Mouse (Mus musculus): ENCODE data around the gene Ly6g6f. TPM values are rescaled to one million over a fixed set of nuclear protein-coding genes. Genes with fewer than 3 reads are reported as not detected.
"Not testable (repeated sequence)": the region's sequence is repeated elsewhere in the genome, so short reads cannot be mapped to it uniquely, and the experiment has no call there.

Gene Ly6g6f
- polyA plus RNA-seq, 2 experiments = 5.0 to 5.1 TPM

DNA sequence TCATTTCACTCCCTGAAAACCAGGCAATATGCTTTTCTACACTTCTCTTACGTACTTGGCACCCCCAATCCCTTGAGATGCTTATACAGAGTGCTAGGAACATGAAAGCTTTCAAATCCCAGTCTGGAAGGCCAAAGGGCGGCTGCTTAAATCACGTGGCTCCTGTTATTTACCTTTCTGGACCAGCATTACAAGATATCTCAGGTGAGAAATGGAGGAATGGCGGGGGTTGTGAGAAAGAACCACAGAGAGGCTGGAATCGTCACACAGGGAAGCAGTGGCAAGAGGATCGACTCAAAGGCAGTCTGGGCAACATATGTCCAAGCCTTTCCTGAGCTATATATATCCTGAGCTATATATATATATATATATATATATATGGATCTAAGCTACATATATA lies 40.2 kb upstream of the Ly6g6f start:
- Histone ChIP-seq H3K9ac (replicated peaks) (peak overlapping the region; percentile 79), H3K36me3 (replicated peaks; ENCODE audit: control insufficient read depth, insufficient read depth, low read depth) (peaks cover 11% of the 10 kb centered on the region), H3K9me3 (ENCODE audit: control insufficient read depth, low read length) (no peaks in the 10 kb centered on the region), H3K4me3 (ENCODE audit: insufficient read depth in 1 of 2, low read depth in 2 of 2, low read length in 2 of 2) (peak overlapping the region; percentile 61 to 71; a peak in 3 of 4 replicates), H3K27ac (peak overlapping the region; percentile 70), H3K4me1 (replicated peaks; ENCODE audit: control insufficient read depth in 2 of 2, insufficient read depth in 2 of 2, low read length in 1 of 2) (peaks cover 10 to 12% of the 10 kb centered on the region in 2 experiments), H3K4me2 (ENCODE audit: low read depth) (peak overlapping the region; percentile 91), H3K27me3 (ENCODE audit: control insufficient read depth, insufficient read depth, low read length) (no peaks in the 10 kb centered on the region)
- ATAC-seq (ENCODE audit: insufficient read depth) (no peak), DNase-seq (ENCODE audit: low read depth in 3 of 3, low spot score in 3 of 3) (no peak)
- 37% methylated on average over 6 of the region's 6 CpGs for WGBS (ENCODE audit: insufficient replicate concordance)
- no peak for TF ChIP-seq EP300 (IDR thresholded peaks at IDR 0.05; ENCODE audit: low read depth)
- TF ChIP-seq CTCF (IDR thresholded peaks at IDR 0.05; ENCODE audit: low read depth) = no peak

DNA sequence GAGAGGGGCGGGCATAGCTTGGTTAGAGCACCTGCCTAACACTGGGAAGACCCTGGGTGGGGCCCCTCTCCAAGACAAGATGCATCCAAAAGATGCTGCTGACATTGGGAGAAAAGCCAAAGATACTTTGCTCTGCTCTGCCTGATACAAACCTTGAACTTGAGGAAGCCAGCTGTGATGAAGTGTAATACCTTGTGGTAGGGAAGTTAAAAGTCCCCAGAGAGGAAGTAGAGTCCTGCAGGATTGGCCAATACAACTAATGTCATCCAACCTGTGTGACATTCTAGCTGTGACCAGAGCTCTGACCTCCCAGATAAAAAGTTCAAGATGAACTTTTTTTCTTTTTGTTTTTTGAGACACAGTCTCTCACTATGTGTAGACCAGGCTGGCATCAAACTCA lies 39.7 kb upstream of the Ly6g6f start:
- no peak for TF ChIP-seq CTCF (IDR thresholded peaks at IDR 0.05; ENCODE audit: low read depth)
- no peak for TF ChIP-seq EP300 (IDR thresholded peaks at IDR 0.05; ENCODE audit: low read depth)
- H3K27me3 ChIP-seq (ENCODE audit: control insufficient read depth, insufficient read depth, low read length) = no peaks in the 10 kb centered on the region
- DNase-seq (ENCODE audit: low read depth in 3 of 3, low spot score in 3 of 3) (no peak), ATAC-seq (ENCODE audit: insufficient read depth) (no peak)
- WGBS (ENCODE audit: insufficient replicate concordance) = 86% methylated on average over 1 of the region's 1 CpGs
- H3K9me3 ChIP-seq (ENCODE audit: control insufficient read depth, low read length) = no peaks in the 10 kb centered on the region
- no peak overlapping the region for H3K9ac ChIP-seq (replicated peaks)
- H3K4me2 ChIP-seq (ENCODE audit: low read depth) = peak overlapping the region; percentile 91; the same call in 1 of the 2 replicates
- peaks cover 13 to 14% of the 10 kb centered on the region in 2 experiments for H3K4me1 ChIP-seq (replicated peaks; ENCODE audit: control insufficient read depth in 2 of 2, insufficient read depth in 2 of 2, low read length in 1 of 2)
- peak overlapping the region; percentile 70; the same call in 1 of the 2 replicates for H3K27ac ChIP-seq
- no peak overlapping the region for H3K4me3 ChIP-seq (ENCODE audit: insufficient read depth in 1 of 2, low read depth in 2 of 2, low read length in 2 of 2)
- peaks cover 11% of the 10 kb centered on the region for H3K36me3 ChIP-seq (replicated peaks; ENCODE audit: control insufficient read depth, insufficient read depth, low read depth)

DNA sequence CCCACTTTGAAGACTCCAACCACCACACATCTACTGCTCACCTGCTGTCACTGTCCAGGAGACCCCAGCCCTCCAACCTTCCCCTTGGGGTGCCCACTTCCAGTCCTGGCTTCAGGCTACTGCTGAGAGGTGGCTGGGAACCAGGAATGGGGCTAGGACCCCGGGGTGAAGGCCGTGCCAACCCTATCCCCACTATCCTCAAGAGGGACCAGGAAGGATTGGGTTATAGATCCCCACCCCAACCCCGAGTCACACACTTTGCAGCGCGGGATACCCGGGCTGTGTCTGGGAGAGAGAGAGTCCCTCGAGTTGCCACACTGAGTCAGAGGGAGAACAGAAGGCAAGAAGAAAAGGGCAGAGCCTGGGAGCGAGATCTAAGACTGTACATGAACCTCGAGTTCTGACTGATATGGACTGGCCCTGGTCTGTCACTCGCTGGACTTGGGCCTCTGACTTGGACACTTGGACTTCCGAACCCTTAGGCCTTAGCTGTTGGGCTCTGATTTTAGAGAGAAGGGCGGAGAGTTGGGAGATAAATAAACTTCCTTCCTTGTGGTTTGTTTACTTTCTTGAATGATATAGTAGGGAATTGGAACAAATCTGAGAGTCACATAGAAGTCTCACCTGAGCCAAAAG lies 39.0 kb upstream of the Ly6g6f start:
- H3K36me3 ChIP-seq (replicated peaks; ENCODE audit: control insufficient read depth, insufficient read depth, low read depth) = peaks cover 13% of the 10 kb centered on the region
- WGBS (ENCODE audit: insufficient replicate concordance) = 86% methylated on average over 12 of the region's 12 CpGs
- H3K27me3 ChIP-seq (ENCODE audit: control insufficient read depth, insufficient read depth, low read length); H3K27ac ChIP-seq; H3K4me3 ChIP-seq (ENCODE audit: insufficient read depth in 1 of 2, low read depth in 2 of 2, low read length in 2 of 2); H3K9me3 ChIP-seq (ENCODE audit: control insufficient read depth, low read length); H3K4me2 ChIP-seq (ENCODE audit: low read depth); H3K9ac ChIP-seq (replicated peaks); DNase-seq (ENCODE audit: low read depth in 3 of 3, low spot score in 3 of 3); ATAC-seq (ENCODE audit: insufficient read depth): not testable (repeated sequence)
- peaks cover 16 to 19% of the 10 kb centered on the region in 2 experiments for H3K4me1 ChIP-seq (replicated peaks; ENCODE audit: control insufficient read depth in 2 of 2, insufficient read depth in 2 of 2, low read length in 1 of 2)

DNA sequence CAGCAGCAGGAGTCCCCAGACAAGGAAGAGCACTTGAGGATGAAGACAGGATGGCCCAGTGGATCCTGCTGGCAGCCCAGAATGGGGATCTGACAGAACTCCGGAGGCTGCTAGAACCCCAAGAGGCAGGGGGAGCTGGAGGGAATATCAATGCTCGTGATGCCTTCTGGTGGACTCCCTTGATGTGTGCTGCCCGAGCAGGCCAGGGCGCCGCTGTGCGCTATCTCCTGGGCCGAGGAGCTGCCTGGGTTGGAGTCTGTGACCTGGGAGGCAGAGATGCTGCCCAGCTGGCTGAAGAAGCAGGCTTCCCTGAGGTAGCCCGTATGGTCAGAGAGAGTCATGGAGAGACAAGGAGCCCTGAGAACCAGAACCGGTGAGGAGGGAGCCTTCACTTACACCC lies 37.9 kb upstream of the Ly6g6f start:
- Histone ChIP-seq H3K36me3 (replicated peaks; ENCODE audit: control insufficient read depth, insufficient read depth, low read depth) (peaks cover 22% of the 10 kb centered on the region), H3K4me1 (replicated peaks; ENCODE audit: control insufficient read depth in 2 of 2, insufficient read depth in 2 of 2, low read length in 1 of 2) (peaks cover 14 to 19% of the 10 kb centered on the region in 2 experiments)
- 84% methylated on average over 9 of the region's 9 CpGs for WGBS (ENCODE audit: insufficient replicate concordance)

DNA sequence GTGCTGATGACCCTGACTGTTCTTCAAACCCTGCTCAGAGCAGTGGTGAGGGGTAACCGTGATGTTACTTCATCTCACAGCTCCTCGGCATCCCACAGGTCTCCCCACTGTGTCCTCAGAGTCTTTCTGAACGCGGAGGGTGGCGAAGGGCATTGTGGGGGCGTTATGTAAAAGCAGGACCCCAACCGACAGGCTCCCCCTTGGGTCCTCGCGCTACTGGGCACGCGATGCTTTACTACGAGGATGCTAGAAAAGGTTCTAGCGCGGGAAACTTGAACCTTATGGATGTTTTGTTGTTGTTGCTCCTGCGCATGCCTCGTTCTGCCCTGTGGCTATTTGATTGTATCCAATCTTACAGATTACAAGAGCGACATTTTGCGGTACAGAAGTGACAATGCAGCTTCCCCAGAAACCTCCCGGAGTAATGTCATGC lies 36.5 kb upstream of the Ly6g6f start, which contains the start of gene Csnk2b:
Gene Csnk2b, minus strand, starts transcription at position 183 of the 433 bp plus-strand sequence.
- WGBS (ENCODE audit: insufficient replicate concordance) = under 1% methylated on average over 19 of the region's 19 CpGs

More for the DNA sequence above, 37.9 kb upstream of the Ly6g6f start:
- not testable (repeated sequence) for H3K4me2 ChIP-seq (ENCODE audit: low read depth); DNase-seq (ENCODE audit: low read depth in 3 of 3, low spot score in 3 of 3); H3K9ac ChIP-seq (replicated peaks); H3K27me3 ChIP-seq (ENCODE audit: control insufficient read depth, insufficient read depth, low read length); ATAC-seq (ENCODE audit: insufficient read depth); H3K27ac ChIP-seq; H3K4me3 ChIP-seq (ENCODE audit: insufficient read depth in 1 of 2, low read depth in 2 of 2, low read length in 2 of 2); H3K9me3 ChIP-seq (ENCODE audit: control insufficient read depth, low read length)

More for the DNA sequence above, 36.5 kb upstream of the Ly6g6f start, which contains the start of gene Csnk2b:
- no peak; the same call in 1 of the 2 replicates for ATAC-seq (ENCODE audit: insufficient read depth)
- DNase-seq (ENCODE audit: low read depth in 3 of 3, low spot score in 3 of 3) = peak; percentile 41 to 45 (median 44)
- Histone ChIP-seq H3K4me1 (replicated peaks; ENCODE audit: control insufficient read depth in 2 of 2, insufficient read depth in 2 of 2, low read length in 1 of 2) (peaks cover 14 to 16% of the 10 kb centered on the region in 2 experiments), H3K36me3 (replicated peaks; ENCODE audit: control insufficient read depth, insufficient read depth, low read depth) (peaks cover 32% of the 10 kb centered on the region), H3K4me2 (ENCODE audit: low read depth) (peak within 1 kb of the TSS; percentile 98), H3K9me3 (ENCODE audit: control insufficient read depth, low read length) (no peaks in the 10 kb centered on the region), H3K27ac (peak within 1 kb of the TSS; percentile 90), H3K27me3 (ENCODE audit: control insufficient read depth, insufficient read depth, low read length) (no peaks in the 10 kb centered on the region), H3K4me3 (ENCODE audit: insufficient read depth in 1 of 2, low read depth in 2 of 2, low read length in 2 of 2) (peak within 1 kb of the TSS; percentile 84 to 85), H3K9ac (replicated peaks) (peak within 1 kb of the TSS; percentile 92)
- no peak for TF ChIP-seq EP300 (IDR thresholded peaks at IDR 0.05; ENCODE audit: low read depth)
- TF ChIP-seq CTCF (IDR thresholded peaks at IDR 0.05; ENCODE audit: low read depth) = peak; percentile 32; the same call in 1 of the 2 replicates
